Mouse (Mus musculus): ENCODE measurements at regions not wholly inside any gene's neighbourhood (a gene's known extent, or its start where the extent isn't known, plus 50 kb on each side); places are given as distances from the start of the nearest gene placed in this dataset.

DNA sequence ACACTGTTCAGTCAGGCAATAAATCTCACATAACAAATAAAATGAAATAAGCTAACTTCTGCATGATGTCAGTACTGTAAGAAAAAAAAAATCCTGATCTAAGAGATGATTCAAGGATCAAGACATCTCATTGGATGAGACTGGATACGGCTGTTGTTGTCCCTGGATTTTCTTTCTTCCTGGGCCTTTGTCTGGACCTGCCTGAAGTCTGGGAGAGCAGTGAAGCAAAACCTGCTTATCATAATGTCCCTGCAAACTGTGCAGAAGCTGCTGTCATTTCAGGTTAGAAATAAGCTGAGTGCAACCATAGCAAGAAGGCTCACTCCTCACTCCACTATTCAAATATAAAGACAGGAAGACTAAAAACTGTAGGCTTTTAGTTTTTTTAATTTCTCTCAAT, 178.0 kb upstream of the Steap4 start:
- DNase-seq = no peak

DNA sequence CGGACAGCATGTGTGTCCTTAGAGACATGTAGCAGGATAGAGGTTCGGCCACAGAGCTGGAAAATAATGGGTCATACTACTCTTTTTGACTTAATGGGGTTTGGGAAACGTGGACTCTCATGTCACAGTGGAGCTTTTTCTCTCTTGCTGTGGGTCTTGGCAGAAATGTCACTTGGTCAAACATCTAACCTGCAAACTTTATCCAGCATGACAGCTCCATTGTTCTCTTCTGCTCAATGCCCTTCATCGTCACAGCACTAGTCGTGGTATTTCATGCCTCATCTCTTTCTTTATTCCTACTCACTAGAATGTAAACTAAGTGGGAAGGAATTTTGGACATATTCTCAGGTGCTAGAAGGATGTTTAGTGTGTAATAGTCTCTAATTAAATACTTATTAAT, 171.9 kb upstream of the Steap4 start:
- DNase-seq = no peak

DNA sequence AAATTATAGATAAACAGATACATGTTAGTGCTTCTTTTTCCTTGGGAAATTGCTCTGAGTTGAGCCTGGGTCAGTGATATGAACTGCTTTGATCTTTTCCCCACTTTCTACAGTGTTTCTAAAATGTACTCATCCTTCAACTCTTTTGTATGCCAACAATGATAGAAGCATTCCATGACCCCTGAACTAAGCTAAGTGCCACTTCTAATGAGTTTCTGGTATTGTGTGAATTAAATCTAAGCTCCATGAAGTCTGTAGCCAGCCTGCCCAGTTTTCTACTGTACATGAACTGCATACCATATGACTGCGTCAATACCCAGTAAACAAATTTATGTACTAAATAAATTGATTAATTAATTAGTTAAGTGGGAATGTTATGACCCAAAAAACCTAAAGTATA, 171.1 kb upstream of the Steap4 start:
- no peak for DNase-seq

DNA sequence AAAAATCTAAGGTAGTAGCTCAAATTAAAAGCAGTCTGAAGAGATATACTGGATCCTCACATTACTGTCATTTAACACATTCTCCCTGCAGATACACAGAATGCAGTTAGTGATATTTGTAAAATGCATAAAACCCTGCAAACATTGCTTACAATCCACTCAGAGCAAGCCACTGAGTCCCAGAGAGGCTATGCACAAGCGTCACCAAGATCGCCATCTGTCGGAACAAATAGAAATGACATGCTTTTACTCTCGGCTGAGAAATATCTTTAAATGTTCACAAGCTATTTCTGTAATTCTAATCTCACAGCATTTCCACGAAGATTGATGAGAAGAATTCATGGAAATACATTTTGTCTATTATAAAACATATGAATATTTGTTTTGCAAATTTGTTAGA, 139.7 kb upstream of the Steap4 start:
- no peak for DNase-seq

DNA sequence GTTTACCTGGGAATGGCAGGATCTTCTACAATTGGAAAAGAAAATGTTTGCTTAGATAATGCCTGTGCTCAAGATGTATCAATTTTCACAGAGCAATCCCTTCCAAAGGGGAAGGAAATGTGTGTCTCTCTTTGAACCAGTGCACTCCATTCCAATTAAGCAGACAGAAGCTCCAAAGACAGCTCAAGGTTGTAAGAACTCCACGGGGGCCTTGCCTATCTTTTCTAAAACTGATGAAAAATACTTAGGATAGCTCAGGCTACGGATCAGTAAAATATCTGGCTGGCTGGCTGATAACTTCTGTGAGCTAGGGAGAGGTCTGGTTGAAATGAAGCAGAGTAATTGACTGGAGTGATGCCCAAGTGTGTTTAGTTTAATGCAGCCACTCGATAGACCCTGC, 138.6 kb upstream of the Steap4 start:
- DNase-seq = no peak

DNA sequence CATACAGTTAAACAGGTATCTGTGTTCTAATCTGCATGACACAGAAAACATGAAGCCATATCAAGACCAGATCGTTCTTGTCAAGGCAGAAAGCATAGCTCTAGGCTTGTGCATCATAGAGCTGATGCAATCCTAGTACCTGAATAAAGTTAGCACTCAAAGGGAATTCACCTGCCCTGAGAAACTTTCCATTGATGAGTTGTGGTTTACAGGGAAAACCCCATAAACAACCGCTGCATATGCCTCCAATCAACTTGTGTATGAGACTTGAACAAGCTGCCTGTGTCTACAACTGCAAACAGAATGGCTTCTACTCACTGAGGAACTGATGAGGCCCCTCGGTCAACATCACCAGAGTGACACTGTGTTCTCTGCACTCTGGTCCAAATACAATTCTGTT, 130.6 kb upstream of the Steap4 start:
- no peak for DNase-seq

DNA sequence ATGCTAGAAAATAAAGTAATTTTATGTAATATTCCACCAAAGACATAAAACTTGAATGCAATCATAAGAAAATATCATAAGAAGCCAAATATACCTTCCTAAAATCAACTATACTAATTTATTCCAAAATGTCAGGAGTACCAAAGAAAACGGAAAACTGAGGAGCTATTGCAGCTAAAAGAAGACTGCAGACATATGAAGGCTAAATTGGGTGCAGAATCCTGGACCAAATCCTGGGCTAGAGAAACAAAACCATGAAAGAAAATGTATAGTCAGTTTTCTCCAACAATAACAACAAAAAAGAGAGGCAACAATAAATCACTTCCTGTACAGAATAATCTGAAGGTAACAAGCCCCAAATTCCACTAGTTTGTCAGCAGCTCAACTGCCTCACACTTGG, 126.4 kb upstream of the Steap4 start:
- DNase-seq = no peak

DNA sequence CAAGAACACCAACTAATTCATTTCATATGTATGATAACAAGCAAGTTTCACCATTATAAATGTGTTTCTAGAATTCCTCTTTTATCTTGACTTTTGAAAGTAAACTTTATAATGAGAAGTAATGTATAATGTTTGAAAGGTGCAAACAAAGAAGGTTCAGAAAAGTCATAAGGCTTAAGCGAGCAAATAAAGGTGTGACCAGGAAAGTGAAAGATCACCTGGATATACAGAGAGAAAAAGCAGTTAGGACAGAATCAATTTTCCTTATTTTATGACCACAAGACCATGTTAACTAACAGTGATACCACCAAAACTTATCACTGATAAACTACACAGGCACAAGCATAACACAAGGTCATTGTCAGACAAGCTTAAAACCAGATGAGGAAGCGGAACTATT, 97.2 kb upstream of the Steap4 start:
- no peak for DNase-seq

DNA sequence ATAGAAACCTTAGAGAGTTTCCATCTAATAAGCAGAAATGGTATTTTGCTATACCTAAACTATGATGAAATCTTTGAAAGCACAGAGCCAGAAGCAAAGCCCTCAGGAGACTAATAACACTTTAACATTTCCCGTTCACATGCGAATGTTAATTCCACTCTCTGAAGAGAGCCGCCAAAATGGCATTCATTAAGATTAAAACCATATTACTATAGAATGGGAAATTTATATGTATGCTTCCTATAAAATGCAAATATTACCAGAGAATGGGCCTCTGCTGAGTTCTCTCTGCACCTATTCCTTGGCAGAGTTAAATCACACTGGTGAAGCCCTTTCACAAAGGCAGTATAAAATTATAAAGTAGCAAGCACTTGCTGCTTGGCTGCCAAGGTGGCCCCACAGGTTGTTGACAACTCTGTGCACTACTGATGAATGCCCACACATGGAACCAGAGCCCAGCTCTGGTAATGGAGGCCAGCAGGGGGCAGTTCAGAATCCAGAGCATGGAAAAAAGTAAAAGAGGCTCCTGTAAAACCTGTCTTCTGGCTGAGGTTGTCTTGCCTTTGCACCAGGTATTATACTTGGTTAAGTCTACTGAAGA, 94.1 kb upstream of the Steap4 start:
- peak in 1 of 2 experiments; percentile 2 for DNase-seq

DNA sequence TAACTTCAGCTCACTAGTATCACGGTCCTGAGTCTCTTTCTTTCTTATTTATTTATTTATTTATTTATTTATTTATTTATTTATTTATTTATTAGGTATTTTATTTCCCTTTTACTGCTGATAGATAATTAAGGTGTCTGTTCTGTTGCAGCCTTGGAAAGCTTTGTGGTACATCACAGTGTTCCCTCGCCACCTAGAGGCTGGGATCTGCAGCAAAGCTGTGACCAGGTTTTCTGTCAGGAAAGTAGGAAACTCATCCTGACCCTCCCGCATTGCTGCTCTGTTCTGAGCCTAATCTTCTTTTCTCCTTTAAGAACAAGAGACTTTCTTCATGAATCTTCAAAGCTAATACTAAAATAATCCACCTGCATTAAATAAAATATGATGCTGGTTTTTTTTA, 60.7 kb upstream of the Steap4 start:
- DNase-seq = peak; percentile 46 to 62

All from kidney, postnatal 4 days (tissue).